Mouse (Mus musculus): ENCODE results near the gene Tspan9.

The Tspan9 gene

GRCm38 (mm10) chr6:128132581-128132980 is 10.8 kb downstream of the Tspan9 start:
- DNase-seq (ENCODE audit: low spot score) = no peak

DNA sequence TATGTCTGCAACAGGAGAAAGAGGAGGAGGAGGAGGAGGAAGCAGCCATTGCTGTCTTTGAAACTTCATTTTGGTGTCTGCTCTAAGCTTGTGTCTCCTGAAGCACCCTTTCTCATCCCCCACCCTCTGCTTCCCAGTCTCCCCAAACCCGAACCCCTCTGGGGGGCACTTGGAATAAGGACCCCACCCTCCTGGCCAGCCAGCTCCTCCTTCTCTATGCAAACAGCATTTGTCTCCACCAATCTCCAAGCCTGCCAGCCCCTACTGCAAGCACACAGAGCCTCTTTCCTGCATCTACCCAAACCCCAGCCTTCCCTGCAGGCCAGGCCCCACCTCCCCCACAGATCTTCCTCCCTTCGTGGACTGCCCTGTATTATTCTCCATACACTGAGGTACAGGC is 12.0 kb downstream of the Tspan9 start:
- no peak for DNase-seq (ENCODE audit: low spot score)

- no peak for DNase-seq (ENCODE audit: low spot score)
These were observed 12.7 kb downstream of the Tspan9 start for GRCm38 (mm10) chr6:128130686-128131085.

DNA sequence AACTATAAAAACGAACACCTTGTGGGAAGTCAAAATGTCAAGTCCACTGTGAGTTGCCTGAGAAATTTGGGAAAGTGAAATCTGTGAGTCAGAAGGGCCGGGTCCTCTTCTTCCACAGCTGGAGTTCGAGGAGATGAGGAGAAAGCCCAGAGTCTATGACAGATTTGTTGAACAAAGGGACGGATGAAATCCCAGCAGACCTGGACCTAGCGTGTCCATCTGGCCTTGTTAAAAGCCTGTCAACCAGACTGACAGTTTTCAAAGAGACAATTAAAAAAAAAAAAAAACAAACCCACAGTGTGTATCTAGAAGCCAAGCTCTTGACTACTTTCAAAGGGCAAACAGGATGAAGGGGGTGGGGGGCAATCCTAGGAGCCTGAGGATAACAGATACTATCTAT is 14.0 kb downstream of the Tspan9 start:
- no peak for DNase-seq (ENCODE audit: low spot score)

GRCm38 (mm10) chr6:128127312-128127711 is 16.1 kb downstream of the Tspan9 start:
- DNase-seq (ENCODE audit: low spot score) = no peak

GRCm38 (mm10) chr6:128126876-128127275 is 16.5 kb downstream of the Tspan9 start:
- no peak for DNase-seq (ENCODE audit: low spot score)

DNA sequence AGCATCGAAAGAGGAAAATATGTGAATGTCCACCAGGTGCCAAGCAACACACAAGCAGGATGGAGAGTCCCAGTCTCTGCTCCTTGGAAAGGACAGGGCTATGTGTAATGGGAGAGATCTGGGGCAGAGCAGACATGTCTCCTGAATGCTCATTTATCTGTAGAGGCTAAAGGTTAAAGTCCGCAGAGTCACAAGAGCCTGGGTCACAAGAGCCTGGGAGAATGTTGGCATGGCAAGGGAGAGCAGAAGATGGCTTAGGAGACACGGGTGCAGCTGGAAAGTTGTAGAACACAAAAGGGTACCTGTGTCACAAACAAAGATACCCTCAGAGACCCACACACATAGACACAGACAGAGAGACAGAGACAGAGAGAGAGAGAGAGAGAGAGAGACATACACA is 17.9 kb downstream of the Tspan9 start:
- DNase-seq (ENCODE audit: low spot score) = no peak

GRCm38 (mm10) chr6:128124222-128124971 is 19.0 kb downstream of the Tspan9 start:
- no peak for DNase-seq (ENCODE audit: low spot score)

- no peak for DNase-seq (ENCODE audit: low spot score)
These were observed 21.3 kb downstream of the Tspan9 start for GRCm38 (mm10) chr6:128122127-128122526.

- DNase-seq (ENCODE audit: low spot score) = peak; percentile 56
These were observed 21.7 kb downstream of the Tspan9 start for GRCm38 (mm10) chr6:128121691-128122090.

GRCm38 (mm10) chr6:128120806-128121205 is 22.6 kb downstream of the Tspan9 start:
- no peak for DNase-seq (ENCODE audit: low spot score)

- DNase-seq (ENCODE audit: low spot score) = no peak
These were observed 24.6 kb downstream of the Tspan9 start for GRCm38 (mm10) chr6:128118670-128119230.

GRCm38 (mm10) chr6:128116836-128117542 is 26.4 kb downstream of the Tspan9 start:
- DNase-seq (ENCODE audit: low spot score) = no peak

DNA sequence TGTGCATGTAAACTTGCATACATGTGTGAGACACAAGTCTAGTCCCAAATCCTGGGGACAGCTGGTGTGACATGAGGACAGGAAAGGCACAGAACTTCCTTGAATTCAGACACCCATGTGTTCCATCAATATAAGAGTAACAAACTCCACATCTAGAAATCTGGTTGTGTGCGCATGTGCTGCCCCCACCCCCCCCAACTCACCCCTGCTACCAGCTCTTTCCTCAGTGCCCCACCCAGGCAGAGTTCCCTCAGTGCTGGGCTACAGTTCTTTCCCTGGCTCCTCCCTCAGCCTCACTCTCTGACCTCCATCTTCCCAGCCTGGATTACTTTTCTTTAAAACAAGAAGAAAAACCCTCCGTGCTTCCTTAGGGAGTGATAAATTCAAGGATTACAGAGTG is 27.1 kb downstream of the Tspan9 start:
- no peak for DNase-seq (ENCODE audit: low spot score)

- DNase-seq (ENCODE audit: low spot score) = no peak
These were observed 28.3 kb downstream of the Tspan9 start for GRCm38 (mm10) chr6:128115121-128115520.

GRCm38 (mm10) chr6:128112605-128113004 is 30.8 kb downstream of the Tspan9 start:
- DNase-seq (ENCODE audit: low spot score) = no peak

- DNase-seq (ENCODE audit: low spot score) = no peak
These were observed 31.6 kb downstream of the Tspan9 start for GRCm38 (mm10) chr6:128111784-128112183.

- DNase-seq (ENCODE audit: low spot score) = no peak
These were observed 34.9 kb downstream of the Tspan9 start for GRCm38 (mm10) chr6:128108324-128109035.

- DNase-seq (ENCODE audit: low spot score) = no peak
These were observed 35.7 kb downstream of the Tspan9 start for GRCm38 (mm10) chr6:128107698-128108097.

- no peak for DNase-seq (ENCODE audit: low spot score)
These were observed 37.2 kb downstream of the Tspan9 start for GRCm38 (mm10) chr6:128106154-128106553.

- DNase-seq (ENCODE audit: low spot score) = no peak
These were observed 38.6 kb downstream of the Tspan9 start for GRCm38 (mm10) chr6:128104712-128105324.

DNA sequence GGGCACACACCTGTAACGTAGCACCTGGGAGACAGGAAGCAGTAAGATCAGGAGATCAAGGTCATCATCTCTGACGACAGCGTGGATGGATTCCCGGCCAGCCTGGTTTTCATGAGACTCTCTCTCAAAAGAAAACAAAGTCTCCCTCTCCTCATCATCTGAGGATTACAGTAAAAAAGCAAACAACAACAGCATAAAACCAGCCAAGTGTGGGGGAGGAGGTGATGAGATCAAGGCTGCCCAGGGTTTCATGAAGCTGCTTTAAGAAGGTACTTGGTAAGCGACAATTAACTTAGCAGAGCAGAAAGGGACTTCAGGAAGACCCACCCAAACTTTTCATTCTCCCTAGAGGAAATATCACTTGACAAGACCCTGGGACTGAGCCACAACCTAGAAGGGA is 39.5 kb downstream of the Tspan9 start:
- no peak for DNase-seq (ENCODE audit: low spot score)
